Mouse (Mus musculus): ENCODE data around the gene Prg2.

Prg2 gene

GRCm38 (mm10) chr2:84961901-84962300, 18.4 kb upstream of the Prg2 start:
- no peak for DNase-seq (ENCODE audit: low spot score in 2 of 2)

GRCm38 (mm10) chr2:84962906-84963507, 17.3 kb upstream of the Prg2 start:
- no peak for DNase-seq (ENCODE audit: low spot score in 2 of 2)

- DNase-seq (ENCODE audit: low spot score in 2 of 2): peak in 1 of 2 experiments; percentile 7
Observed at GRCm38 (mm10) chr2:84964111-84964801, 16.0 kb upstream of the Prg2 start.

- DNase-seq (ENCODE audit: low spot score in 2 of 2): no peak
Observed at GRCm38 (mm10) chr2:84967318-84967991, 12.8 kb upstream of the Prg2 start.

GRCm38 (mm10) chr2:84975580-84975979, 4.7 kb upstream of the Prg2 start:
- no peak for DNase-seq (ENCODE audit: low spot score in 2 of 2)

GRCm38 (mm10) chr2:84987930-84988329, 7.7 kb downstream of the Prg2 start, which contains the start of gene Prg3:
Gene Prg3, plus strand, starts transcription at chr2:84988215.
- no peak for DNase-seq (ENCODE audit: low spot score in 2 of 2)

GRCm38 (mm10) chr2:84996376-84996775, 16.1 kb downstream of the Prg2 start:
- no peak for DNase-seq (ENCODE audit: low spot score in 2 of 2)

- no peak for DNase-seq (ENCODE audit: low spot score in 2 of 2)
Observed at GRCm38 (mm10) chr2:84999486-85000181, 19.4 kb downstream of the Prg2 start.

- DNase-seq (ENCODE audit: low spot score in 2 of 2): no peak
Observed at GRCm38 (mm10) chr2:85001497-85001896, 21.2 kb downstream of the Prg2 start.

GRCm38 (mm10) chr2:85002575-85002974, 22.3 kb downstream of the Prg2 start:
- DNase-seq (ENCODE audit: low spot score in 2 of 2): no peak

GRCm38 (mm10) chr2:85004341-85004740, 24.1 kb downstream of the Prg2 start:
- DNase-seq (ENCODE audit: low spot score in 2 of 2): no peak

GRCm38 (mm10) chr2:85006600-85006999, 26.3 kb downstream of the Prg2 start:
- no peak for DNase-seq (ENCODE audit: low spot score in 2 of 2)

GRCm38 (mm10) chr2:85007729-85008128, 27.5 kb downstream of the Prg2 start:
- DNase-seq (ENCODE audit: low spot score in 2 of 2): peak in 1 of 2 experiments; percentile 32

GRCm38 (mm10) chr2:85009212-85009611, 29.0 kb downstream of the Prg2 start:
- no peak for DNase-seq (ENCODE audit: low spot score in 2 of 2)

GRCm38 (mm10) chr2:85011906-85012604, 31.8 kb downstream of the Prg2 start:
- DNase-seq (ENCODE audit: low spot score in 2 of 2): no peak

- DNase-seq (ENCODE audit: low spot score in 2 of 2): no peak
Observed at GRCm38 (mm10) chr2:85012679-85013078, 32.4 kb downstream of the Prg2 start.

GRCm38 (mm10) chr2:85013826-85014587, 33.7 kb downstream of the Prg2 start:
- no peak for DNase-seq (ENCODE audit: low spot score in 2 of 2)

- no peak for DNase-seq (ENCODE audit: low spot score in 2 of 2)
Observed at GRCm38 (mm10) chr2:85014588-85014982, 34.3 kb downstream of the Prg2 start.

GRCm38 (mm10) chr2:85022043-85022442, 41.8 kb downstream of the Prg2 start:
- no peak for DNase-seq (ENCODE audit: low spot score in 2 of 2)

GRCm38 (mm10) chr2:85026178-85026577, 45.9 kb downstream of the Prg2 start:
- no peak for DNase-seq (ENCODE audit: low spot score in 2 of 2)

- DNase-seq (ENCODE audit: low spot score in 2 of 2): no peak
Observed at GRCm38 (mm10) chr2:85027281-85027680, 47.0 kb downstream of the Prg2 start.
